Mouse (Mus musculus): ENCODE data around the gene Arhgef2.
"Not testable (repeated sequence)": the region's sequence is repeated elsewhere in the genome, so short reads cannot be mapped to it uniquely, and the experiment has no call there.

The Arhgef2 gene

DNA sequence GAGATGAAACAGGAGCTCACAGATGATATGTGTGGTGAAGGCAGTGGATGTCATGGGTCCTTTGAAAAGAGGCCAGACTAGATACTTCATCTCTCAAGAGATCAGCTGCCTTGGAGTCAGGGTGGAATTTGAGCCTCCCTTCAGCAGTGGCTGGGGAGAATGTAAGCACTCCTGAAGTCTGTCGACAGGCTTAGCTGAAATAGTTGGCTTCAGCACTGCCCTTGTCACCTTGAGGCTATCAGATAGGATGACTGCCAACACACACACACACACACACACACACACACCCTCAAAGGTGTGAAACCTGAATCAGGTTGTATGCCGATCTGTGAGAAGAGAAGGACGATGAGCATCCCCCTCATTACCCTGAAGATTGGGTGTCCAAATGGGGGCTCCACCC, 14.7 kb upstream of the Arhgef2 start:
- DNase-seq (ENCODE audit: low spot score in 2 of 2): no peak

DNA sequence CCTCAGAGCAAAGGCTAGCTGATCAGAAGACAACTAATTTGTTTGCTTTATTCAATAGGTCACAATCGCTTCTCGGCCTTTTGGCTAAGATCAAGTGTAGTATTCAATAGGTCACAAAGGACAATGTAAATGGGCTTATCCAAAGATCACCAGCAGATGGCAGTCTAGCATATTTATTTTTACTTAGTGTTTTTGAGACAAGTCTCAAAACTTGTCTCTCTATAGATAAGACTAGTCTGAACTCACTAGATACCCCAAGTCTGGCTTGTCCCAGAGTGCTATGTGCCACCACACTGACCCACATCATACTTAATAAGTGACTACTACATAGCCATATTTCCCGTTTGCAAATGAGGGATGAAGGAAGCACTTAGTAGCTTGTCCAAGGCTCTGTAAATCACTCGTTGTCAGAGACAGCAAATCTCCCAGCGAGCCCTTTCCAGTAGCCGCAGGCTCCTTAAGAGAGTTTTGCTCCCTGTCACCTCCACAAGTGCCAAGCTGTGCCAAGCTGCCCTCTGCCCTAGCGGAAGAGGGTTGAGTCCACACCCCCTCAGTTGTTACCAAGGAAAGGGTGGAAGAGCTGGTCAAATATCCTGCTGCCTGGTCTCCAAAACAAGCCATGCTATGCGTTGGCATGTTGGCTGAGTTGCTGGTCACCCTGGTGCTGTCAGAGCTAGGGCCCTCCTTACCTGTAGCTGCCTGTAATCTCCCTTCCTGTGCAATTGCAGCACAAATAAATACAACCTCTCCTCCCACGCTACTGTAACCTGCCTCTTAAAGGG, 13.6 kb upstream of the Arhgef2 start:
- no peak for DNase-seq (ENCODE audit: low spot score in 2 of 2)

DNA sequence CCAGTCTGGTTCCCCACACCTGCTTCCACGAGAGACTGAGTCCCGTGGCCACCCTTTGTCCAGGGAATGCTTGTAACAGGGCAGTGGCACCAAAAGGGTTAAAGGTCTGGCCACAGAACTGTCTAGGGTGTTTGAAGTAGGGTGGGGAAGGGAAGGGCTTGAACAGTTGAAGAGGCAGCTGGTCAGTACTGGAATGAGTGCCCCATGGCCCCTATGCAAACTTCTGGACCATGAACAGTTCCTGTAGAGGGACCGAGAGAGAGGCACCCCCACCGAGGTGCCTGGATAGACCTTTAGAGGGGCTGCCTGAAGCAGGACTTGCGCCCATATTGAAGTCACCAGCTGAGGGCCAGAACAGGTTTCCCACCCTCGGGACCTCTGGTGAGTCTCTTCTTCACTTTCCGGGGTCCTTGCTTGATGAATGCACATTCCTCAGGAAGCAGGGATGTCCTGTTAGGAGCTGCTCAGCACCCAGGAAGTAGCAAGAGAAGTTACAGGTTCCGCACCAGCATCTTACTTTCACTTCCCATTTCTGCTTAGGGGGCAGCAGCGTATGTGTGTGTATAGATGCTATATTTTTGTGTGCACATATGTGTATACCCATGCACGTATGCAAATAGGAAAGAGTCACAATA, 12.7 kb upstream of the Arhgef2 start:
- DNase-seq (ENCODE audit: low spot score in 2 of 2): no peak

DNA sequence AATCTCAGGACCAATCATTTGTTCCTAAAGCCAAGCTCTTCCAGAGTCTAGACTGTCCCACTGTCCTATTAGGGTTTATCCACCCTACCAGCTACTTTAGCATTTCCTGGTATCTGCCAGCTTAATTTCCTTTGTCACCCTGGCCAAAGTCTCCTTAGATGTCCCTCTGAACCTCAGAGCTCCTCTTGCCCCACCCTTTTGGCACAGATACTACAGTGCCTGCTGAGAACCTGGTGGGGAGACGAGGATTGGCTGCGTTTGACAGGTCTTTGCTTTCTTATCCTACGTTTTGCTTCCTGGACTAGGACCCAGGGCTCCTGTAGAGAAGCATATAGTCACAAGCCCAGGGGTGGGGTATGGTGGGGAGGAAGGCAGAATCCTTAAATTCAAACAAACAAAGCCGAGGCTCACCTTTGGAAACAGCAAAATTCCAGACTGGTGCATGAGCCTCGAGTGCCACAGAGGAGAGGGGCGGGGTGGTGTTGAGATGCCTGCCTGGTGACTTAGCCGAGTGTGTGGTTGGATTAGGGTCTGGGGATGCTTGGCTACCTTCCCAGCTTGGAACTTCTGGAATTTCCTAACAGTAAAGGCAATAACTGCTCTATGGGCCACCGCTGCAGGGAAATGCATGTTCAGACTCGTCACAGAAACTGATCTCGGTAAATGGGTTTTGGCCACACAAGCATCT, 11.7 kb upstream of the Arhgef2 start:
- DNase-seq (ENCODE audit: low spot score in 2 of 2): no peak

DNA sequence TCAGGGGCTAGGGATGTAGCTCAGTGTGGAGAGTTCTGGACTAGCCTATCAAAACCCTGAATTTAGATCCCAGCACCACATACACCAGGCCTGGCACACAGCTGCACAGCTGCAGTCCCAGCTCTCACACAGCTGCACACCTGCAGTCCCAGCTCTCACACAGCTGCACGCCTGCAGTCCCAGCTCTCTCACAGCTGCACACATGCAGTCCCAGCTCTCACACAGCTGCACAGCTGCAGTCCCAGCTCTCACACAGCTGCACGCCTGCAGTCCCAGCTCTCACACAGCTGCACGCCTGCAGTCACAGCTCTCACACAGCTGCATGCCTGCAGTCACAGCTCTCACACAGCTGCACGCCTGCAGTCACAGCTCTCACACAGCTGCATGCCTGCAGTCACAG, 9.2 kb upstream of the Arhgef2 start:
- not testable (repeated sequence) for DNase-seq (ENCODE audit: low spot score in 2 of 2)

DNA sequence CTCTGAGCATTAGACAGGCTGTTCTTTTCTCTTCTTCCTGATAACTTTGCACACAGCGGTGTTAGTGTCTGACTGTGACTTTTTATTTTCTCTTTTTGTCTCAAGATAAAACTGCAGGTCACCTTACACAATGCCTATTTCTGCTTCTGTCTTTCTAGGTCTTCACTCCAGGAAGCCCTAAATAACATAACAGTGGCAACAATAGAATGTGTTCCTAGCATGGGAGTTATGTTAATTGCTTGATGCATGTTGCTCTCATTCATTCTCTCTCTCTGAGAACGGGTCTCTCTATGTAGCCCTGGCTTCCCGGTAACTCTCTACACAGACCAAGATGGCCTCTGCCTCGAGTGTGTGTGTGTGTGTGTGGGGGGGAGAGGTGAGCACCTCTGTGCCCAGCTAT, 3.3 kb upstream of the Arhgef2 start:
- DNase-seq (ENCODE audit: low spot score in 2 of 2): no peak

DNA sequence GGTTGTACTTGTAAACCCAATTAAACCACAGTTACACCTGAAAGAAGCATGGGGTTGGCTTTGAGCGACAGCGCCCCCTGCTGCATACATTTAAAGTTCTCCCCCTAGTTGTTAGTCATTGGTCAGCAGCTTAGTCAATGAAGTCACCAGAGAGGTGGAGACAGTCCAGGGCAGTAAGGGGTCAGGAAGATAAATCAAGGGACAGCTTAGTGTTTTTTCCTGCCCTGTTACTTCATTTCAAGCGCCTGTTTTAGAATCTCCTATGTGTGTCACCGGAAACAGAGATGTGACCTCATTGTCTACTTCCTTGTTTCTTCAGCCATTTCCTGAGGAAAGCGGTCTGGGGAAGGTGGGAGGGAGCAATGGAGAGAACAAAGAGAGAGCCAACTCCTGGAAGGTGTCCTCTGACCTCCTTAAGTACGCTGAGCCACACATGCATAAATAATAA, 2.0 kb upstream of the Arhgef2 start:
- DNase-seq (ENCODE audit: low spot score in 2 of 2): no peak

DNA sequence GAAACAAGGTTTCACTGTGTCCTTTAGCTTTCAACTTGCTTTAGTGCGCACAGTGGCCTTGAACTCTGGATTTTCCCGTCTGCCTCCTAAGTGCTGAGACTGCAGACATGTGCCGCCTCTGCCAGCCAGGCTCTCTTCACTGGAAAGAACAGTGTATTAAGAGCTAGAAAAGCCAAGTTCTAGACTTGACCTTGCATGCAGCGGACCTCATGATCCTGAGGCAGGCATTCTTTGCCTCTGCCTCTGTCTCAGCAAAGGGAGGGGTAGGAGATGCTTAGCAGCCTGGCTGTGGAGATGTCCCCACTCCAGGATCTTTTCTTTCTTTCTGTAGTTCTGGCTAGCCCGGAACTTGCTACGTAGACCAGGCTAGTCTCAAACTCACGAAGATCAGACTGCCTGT, 903 bp upstream of the Arhgef2 start:
- DNase-seq (ENCODE audit: low spot score in 2 of 2): no peak

DNA sequence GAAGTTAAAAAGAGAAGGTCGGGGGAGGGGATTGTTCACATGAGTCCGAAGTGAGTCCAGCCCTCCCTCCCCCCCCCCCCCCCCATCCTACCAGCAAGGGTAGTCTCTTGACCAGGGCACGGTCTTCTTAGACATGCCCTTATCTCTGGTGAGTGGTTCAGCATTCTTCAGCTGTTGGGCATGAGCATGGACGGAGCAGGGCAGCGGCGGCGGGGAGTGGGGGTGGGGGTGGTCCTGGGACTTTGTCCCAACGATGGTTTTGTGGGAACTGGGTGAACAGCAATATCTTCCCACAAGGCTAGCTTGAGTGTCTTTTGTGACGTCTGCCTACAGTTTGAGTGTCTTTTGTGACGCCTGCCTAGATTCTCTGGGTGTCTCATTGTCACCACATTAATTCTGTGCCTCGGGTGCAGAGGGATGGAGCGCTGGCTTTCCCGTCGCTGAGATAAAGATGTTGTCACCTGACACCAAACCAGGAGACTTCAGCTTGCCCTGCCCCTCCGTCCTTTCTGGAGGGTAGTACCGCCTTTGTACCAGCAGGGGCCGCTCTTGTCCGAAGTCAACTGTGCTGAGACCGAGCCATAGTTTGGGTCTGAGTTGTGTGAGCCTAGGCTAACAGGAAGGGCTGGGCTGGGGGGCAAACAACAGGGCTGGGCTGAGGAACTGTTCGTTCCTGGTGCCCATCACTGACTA, 1.4 kb downstream of the Arhgef2 start:
- DNase-seq (ENCODE audit: low spot score in 2 of 2): peak; percentile 80 to 84

DNA sequence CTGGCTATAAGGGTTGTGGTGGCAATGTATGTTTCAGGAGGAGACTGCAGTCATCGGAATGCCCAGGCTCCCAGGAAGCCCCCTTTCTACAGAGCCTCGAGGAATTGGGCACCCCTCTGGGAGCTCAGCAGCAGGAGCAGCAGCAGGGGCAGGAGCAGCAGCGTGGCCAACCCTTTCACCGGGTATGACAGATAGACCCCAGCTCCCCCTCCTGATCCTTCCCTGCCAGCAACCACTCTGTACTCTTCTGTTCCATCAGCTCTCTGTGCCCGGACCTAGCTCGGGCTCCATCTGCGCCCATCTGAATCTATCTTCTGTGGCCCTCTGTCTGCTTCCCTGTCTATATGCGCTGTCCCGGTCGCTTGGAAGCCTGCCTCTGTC, 2.0 kb downstream of the Arhgef2 start:
- DNase-seq (ENCODE audit: low spot score in 2 of 2): no peak

DNA sequence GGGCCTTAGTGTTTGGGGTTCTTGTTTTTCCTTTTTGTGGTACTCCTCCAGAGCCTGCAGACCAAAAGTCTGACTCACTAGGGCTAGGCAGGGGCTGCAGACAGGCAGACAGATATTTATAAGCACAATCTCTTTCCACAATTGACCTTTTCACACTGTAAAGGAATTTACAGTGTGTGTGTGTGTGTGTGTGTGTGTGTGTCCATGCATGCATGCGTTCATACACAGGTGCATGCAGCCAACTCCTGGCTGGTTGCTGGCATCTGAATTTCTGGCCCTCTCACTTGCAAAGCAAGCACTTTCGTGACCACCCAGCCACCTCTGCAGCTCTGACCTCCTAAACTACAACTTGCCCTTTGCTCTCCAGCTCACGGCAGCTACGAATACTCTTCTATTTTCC, 3.3 kb downstream of the Arhgef2 start:
- DNase-seq (ENCODE audit: low spot score in 2 of 2): no peak

DNA sequence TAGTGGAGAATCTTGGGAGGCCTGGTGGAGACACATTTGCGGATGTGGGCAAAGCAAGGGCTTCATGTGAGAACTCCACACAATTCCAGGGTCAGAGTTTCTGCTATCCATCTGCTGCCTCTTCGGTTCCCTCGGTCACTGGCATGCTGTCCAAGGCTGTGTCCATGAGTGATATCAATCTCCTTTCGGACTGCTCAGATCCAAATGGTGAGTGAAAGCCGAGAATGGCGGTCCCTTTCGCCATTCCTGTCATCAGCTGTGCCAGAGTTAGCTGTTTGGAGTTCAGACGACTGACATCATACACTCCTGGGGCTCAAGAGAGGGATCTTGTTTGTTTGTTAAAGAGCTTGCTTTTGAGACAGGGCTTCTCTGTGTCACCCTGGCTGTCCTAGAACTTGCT, 8.7 kb downstream of the Arhgef2 start:
- DNase-seq (ENCODE audit: low spot score in 2 of 2): no peak

DNA sequence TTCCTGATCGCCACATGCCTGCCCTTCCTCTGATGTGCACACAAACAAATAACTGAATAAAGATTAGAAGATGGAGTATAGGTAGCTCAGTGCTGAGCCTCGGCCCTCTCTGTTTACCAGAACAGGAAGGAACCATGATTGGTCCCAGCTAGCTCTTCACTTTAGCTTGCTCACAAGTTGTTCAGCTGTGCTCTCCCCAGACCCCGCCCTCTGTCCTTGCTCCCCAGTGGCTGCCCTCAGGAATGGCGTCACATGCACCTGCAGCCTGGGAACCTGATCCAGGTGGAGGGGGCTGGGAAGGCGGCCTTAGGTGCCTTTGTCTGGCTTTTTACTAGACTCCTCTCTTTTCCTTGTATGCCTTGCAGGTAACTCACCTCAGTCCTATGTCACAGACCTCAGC, 9.4 kb downstream of the Arhgef2 start:
- DNase-seq (ENCODE audit: low spot score in 2 of 2): no peak

DNA sequence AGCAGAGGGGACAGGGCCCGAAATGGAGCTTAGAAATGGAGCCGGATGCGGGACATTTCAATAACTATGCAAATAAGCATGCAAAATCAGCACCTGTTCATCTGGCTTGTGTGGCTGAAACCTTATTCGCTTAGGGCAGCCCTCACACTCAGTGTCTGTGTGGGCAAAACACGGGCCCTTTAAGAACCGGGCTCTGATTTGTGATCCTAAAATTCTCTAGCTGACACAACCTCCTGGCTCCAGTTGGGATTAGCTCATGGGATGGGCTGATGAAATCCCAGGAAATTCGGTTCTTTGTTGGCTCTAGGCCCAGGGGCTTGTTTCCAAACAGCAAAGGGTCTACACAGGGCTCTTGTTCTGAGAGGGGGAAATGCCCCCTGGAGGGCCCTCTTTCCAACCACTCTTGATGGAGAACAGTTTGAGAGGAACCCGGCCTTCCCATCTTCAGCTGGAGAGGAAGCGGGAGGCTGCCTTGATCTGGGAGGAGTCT, 10.2 kb downstream of the Arhgef2 start:
- no peak for DNase-seq (ENCODE audit: low spot score in 2 of 2)

DNA sequence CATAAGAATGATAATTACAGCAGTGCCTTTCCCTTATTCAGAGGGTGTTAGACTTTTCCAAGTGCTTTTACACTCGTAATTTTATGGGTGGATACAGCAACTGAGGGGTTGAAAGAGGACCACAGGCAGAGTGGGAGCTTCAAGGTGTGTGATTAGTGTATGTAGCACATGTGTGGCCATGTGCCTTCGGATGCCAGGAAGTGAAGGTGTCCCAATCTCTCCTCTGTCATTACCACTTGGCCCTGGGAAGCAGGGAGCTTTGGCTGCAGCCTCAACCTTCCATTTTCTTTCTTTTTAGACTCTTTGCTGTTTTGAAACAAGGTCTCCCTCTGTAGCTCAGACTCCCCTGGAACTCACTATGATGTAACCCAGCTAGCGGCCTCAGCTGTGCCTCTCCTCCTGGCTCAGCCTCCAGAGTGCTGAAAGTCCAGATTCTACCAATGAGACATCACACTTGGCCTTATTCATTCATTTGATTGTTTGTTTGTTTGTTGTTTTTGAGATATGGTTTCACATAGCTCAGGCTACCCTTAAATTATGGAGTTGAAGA, 11.3 kb downstream of the Arhgef2 start:
- no peak for DNase-seq (ENCODE audit: low spot score in 2 of 2)

DNA sequence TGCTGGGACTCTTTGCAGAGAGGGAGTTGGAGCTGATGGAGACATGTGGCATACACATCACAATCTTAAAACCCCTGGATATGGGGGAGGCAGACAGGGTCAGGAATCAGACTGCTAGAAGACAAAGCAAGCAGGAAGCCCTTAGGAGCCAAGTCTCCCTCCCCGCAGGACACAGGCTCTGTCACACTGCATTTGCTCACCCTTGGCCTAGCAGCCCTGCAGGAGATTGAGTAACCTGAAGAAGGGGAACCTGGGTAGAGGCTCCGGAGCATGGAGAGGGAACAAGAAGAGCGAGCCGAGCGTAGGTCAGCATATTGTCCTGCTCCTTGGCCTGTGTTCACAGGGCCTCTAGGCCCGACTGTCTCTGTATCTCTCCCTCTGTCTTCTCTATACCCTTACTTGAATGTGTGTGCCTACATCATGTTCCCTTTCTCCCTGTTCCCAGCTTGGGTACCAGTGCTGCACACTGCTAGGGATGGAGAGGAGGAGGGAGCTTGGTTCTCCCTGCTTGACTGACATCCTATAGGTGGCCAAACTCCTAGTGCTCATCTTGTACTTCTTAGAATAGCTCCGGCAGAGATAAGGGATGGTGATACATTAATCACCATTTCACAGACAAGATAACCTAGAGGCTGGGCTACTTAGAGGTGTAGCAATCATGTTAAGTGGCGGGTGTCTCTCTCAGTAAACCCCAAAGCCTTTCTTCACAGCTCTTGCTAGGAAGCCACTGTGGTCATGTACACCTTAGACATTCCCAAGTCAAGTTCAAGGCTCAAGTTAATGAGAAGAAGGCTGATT, 12.5 kb downstream of the Arhgef2 start:
- no peak for DNase-seq (ENCODE audit: low spot score in 2 of 2)

DNA sequence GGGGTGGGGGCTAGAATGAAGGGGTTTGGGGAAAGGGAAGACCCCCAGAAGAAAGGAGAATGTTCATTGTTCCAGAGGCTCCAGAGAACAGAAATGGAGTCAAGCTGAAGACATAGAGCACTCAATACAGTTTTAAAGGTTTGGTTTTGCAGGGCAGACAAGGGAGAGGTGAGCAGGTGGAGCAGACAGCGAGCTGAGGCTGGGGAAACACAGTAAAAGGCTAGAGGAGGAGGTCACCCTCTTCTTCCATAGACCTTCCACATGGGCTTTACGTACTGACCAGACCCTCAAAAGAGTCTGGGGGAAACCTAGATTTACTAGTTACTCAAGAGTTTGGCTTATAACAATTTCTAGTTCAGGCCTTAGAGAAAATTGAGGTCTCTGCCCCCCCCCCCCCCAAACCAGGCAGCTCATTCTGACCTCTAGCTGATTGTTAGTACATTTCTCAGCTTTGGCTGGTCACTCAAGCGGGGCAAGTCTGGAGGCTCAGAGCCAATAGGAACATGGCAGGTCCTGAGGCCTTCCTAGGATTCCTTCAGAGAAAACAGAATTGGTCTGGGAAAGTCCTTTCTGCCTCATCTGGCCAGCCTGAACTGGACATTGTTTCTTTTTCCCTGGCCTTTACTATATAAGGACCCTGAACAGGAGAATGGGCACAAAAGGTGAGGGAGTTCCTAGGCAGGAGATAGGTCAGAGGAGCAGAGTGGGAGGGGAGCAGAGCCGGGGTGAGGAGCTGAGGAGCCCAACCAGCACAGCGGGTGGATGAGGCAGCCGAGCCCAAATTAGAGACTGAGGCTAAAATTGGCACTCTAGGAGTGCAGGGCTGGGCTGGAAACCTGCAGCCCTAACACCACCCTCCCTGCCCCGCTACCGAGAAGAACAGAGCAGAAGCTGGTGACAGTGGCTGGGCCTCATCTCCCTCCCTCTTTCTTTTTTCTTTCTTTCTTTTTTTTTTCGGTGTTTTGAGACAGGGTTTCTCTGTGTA, 13.6 kb downstream of the Arhgef2 start:
- DNase-seq (ENCODE audit: low spot score in 2 of 2): no peak

DNA sequence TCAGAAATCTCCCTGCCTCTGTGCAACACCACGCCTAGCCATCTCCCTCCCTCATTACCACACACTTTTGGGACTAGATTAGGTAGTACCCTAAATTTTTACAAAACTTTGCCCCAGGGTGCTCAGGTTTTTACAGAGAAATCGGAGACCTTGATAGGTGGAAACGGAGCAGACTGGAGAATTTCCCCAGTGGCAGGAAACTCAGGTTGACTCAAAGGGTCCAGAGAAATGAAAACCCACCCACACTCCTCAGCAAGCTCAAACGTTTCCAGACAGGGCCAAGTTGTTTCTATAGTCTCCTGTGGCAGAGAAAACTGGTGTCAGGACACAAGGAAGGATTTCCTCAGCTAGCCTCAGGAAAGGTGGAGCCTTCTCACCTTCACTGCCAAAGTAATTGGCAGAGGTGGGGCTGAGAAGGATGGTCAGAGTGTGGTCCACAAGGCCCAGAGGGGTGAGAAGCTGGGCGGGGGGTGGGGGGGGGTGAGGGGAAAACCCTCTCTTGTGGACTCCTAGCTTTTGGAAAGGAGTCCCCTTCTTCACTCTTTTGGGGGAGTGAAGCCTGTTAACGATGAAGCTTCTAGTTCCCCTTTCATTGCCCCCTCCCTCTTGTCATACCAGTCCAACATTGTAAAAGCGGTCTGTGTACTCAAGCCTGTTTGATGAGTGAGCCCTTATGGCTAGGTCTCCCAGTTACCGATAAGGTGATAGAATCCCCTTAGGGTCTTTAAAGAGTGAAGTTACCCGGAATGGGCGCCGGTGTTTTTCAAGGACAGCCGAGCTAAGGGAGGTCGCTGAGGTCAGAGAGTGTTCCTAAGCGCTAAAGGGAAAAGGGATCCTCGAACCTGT, 14.6 kb downstream of the Arhgef2 start:
- DNase-seq (ENCODE audit: low spot score in 2 of 2): no peak

DNA sequence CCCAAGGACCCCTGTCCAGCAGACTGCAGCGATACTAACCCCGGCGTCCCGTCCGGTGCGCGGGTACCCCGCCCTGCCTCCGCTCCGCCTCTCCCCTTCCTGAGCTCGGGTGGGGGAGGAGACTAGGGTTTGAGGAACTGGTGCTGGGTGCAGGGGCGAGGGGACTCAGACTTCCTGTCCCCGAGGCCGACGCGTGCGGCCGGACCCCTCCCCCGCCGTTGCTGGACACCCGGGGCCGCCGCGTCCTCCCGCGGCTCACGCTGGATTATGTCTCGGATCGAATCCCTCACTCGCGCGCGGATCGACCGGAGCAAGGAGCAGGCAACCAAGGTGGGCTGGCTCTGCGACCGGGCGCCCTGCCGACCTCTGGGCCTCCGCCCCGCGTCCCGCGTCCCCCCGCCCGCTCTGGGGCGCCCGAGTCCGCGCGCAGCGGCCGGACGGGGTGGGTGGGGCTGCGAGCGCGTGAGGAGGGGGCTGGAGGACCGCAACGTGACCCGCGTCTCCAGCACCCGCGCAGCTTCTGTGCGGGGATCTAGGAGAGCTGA, 15.3 kb downstream of the Arhgef2 start:
- no peak for DNase-seq (ENCODE audit: low spot score in 2 of 2)
